Comparison of ENCODE assay signal across 17 mouse cellular contexts in the genomic region with DNA sequence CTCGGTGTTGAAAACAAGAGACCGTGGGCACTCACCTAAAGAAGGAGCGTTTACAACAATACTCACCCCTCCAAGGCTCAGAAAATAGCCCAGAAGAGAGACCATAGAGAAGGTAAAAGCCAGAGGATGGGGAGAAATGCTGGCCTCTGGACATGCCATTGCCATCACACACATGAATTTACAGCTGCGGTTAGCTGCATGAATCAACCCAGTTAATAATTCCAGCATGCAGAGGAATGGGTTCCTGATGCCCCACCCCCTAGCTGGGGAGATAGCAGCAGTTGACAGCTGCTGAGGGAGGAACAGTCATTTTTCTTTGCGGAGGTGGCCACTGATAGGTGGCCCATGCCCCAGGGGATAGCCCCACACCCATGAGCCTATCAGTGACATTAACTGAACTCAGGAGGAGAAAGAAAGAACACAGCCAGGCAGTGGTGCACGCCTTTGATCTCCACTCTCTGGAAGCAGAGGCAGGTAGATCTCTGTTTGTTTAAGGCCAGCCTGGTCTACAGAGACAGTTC.
DNase-seq lines count a peak whose midpoint lies in the region; ATAC-seq and TF ChIP-seq lines count a peak whose summit lies in the region.
"Had no signal": no experiment of that assay in that cellular context is flagged by ENCODE, and none has a peak within 500 bp of the region (broad histone marks: within the 10 kb centered on the region; RNA-seq: fewer than 3 reads in every experiment).

No protein-coding gene starts in this region.

- no peak overlapping the region for H3K27ac ChIP-seq in liver, embryonic 11.5 days (ENCODE audit: low read depth, low read length)
- H3K27ac ChIP-seq in liver, embryonic 15.5 days (replicated peaks), result no peak overlapping the region
- no peak overlapping the region for H3K27ac ChIP-seq in hindbrain, embryonic 16.5 days (ENCODE audit: low read depth, low read length)
- H3K27ac ChIP-seq: embryonic facial prominence, embryonic 12.5 days; forebrain, embryonic 15.5 days; heart, embryonic 10.5 days; hindbrain, embryonic 14.5 days had no signal

- ATAC-seq in Patski, result peak; percentile 93
- peak; percentile 82 for ATAC-seq in liver, embryonic 11.5 days (replicated peaks; ENCODE audit: low FRiP score)
- peak; percentile 69 for ATAC-seq in liver, embryonic 15.5 days (ENCODE audit: insufficient read depth)
- no peak for ATAC-seq in hindbrain, embryonic 16.5 days
- ATAC-seq: activated CD4-positive, CD25-positive, alpha-beta regulatory T cell, adult 4 months; forebrain, embryonic 15.5 days had no signal

- no peaks in the 10 kb centered on the region for H3K4me1 ChIP-seq in liver, embryonic 11.5 days (replicated peaks; ENCODE audit: control insufficient read depth, insufficient read depth, low read length)
- H3K4me1 ChIP-seq in liver, embryonic 15.5 days (replicated peaks), result no peaks in the 10 kb centered on the region
- peaks cover 11% of the 10 kb centered on the region for H3K4me1 ChIP-seq in hindbrain, embryonic 16.5 days (ENCODE audit: control insufficient read depth, insufficient read depth, low read depth, low read length)
- H3K4me1 ChIP-seq: heart, embryonic 10.5 days had no signal

- H3K9me3 ChIP-seq in liver, embryonic 11.5 days (ENCODE audit: control insufficient read depth, low read length), result no peaks in the 10 kb centered on the region
- H3K9me3 ChIP-seq in liver, embryonic 15.5 days (replicated peaks), result no peaks in the 10 kb centered on the region
- no peaks in the 10 kb centered on the region for H3K9me3 ChIP-seq in hindbrain, embryonic 16.5 days (ENCODE audit: control insufficient read depth, low read length)
- H3K9me3 ChIP-seq: forebrain, embryonic 15.5 days; heart, embryonic 10.5 days had no signal

- H3K27me3 ChIP-seq in Patski, result no peaks in the 10 kb centered on the region
- H3K27me3 ChIP-seq in liver, embryonic 11.5 days (replicated peaks; ENCODE audit: control insufficient read depth, insufficient read depth, low read length), result no peaks in the 10 kb centered on the region
- no peaks in the 10 kb centered on the region for H3K27me3 ChIP-seq in liver, embryonic 15.5 days
- no peaks in the 10 kb centered on the region for H3K27me3 ChIP-seq in hindbrain, embryonic 16.5 days (replicated peaks; ENCODE audit: control insufficient read depth, insufficient read depth, low read length)
- H3K27me3 ChIP-seq: embryonic facial prominence, embryonic 12.5 days; forebrain, embryonic 15.5 days had no signal

- no peak overlapping the region for H3K4me3 ChIP-seq in liver, embryonic 11.5 days (ENCODE audit: low read depth, low read length)
- H3K4me3 ChIP-seq in liver, embryonic 15.5 days (replicated peaks), result no peak overlapping the region
- H3K4me3 ChIP-seq in hindbrain, embryonic 16.5 days (ENCODE audit: low read length), result no peak overlapping the region
- H3K4me3 ChIP-seq: embryonic facial prominence, embryonic 12.5 days; forebrain, embryonic 15.5 days; heart, embryonic 10.5 days had no signal

- WGBS in liver, embryonic 11.5 days, result 82% methylated on average over 6 of the region's 6 CpGs
- WGBS in liver, embryonic 15.5 days (ENCODE audit: insufficient replicate concordance), result 72% methylated on average over 6 of the region's 6 CpGs
- WGBS in hindbrain, embryonic 16.5 days, result 87% methylated on average over 6 of the region's 6 CpGs

- POLR2A ChIA-PET in Patski (lab: Charles Lee), result interaction anchor here (0.6 to 0.8 kb wide), 2 partner anchors 15 to 110 kb away, joined by 3 to 8 read pairs; no protein-coding TSS in a partner anchor

- in situ Hi-C loops in Patski (cut with MboI; ENCODE audit: low pct_unique_long_range_greater_than_20kb), result no loop called here

- no peak overlapping the region for H3K4me2 ChIP-seq in liver, embryonic 11.5 days
- no peak overlapping the region for H3K4me2 ChIP-seq in liver, embryonic 15.5 days
- H3K4me2 ChIP-seq in hindbrain, embryonic 16.5 days (ENCODE audit: low read length), result no peak overlapping the region
- H3K4me2 ChIP-seq: embryonic facial prominence, embryonic 12.5 days; forebrain, embryonic 15.5 days; hindbrain, embryonic 14.5 days had no signal

- CTCF ChIA-PET in Patski (lab: Charles Lee), result interaction anchor here (0.6 to 1.5 kb wide), 3 partner anchors 9 to 12 kb away, joined by 3 read pairs; no protein-coding TSS in a partner anchor

- no peak for TF ChIP-seq CTCF in Patski (IDR thresholded peaks at IDR 0.05)

- no peak for DNase-seq in Patski (ENCODE audit: low read depth, low spot score)
- DNase-seq in liver, embryonic 11.5 days (ENCODE audit: low spot score), result no peak
- DNase-seq in cerebellum, postnatal 36 days, result no peak
- no peak for DNase-seq in adrenal gland, postnatal 10 days
- DNase-seq: adrenal gland, postnatal 25 days; cerebellum, adult 8-10 months; cerebellum, postnatal 14 days; gastrocnemius, postnatal 36 days; heart, adult 18-20 months; heart, postnatal 10 days had no signal

- no peaks in the 10 kb centered on the region for H3K36me3 ChIP-seq in liver, embryonic 11.5 days (ENCODE audit: control insufficient read depth, insufficient read depth, low read length)
- H3K36me3 ChIP-seq in liver, embryonic 15.5 days (replicated peaks), result no peaks in the 10 kb centered on the region
- H3K36me3 ChIP-seq in hindbrain, embryonic 16.5 days (ENCODE audit: control insufficient read depth, insufficient read depth, low read length), result no peaks in the 10 kb centered on the region
- H3K36me3 ChIP-seq: embryonic facial prominence, embryonic 12.5 days; forebrain, embryonic 15.5 days; heart, embryonic 10.5 days had no signal

- no peak overlapping the region for H3K9ac ChIP-seq in liver, embryonic 11.5 days (ENCODE audit: low read depth, low read length)
- no peak overlapping the region for H3K9ac ChIP-seq in liver, embryonic 15.5 days
- H3K9ac ChIP-seq in hindbrain, embryonic 16.5 days (ENCODE audit: low read depth, low read length), result no peak overlapping the region
- H3K9ac ChIP-seq: embryonic facial prominence, embryonic 12.5 days; forebrain, embryonic 15.5 days; hindbrain, embryonic 14.5 days had no signal
